Mouse (Mus musculus): Measurements from ENCODE around the gene Rin2. TPM values are rescaled to one million over a fixed set of nuclear protein-coding genes. Genes with fewer than 3 reads are reported as not detected.

Gene Rin2
- total and polyA plus RNA-seq, 2 experiments from 2014 or later, result 9.9 to 12.7 TPM

DNA sequence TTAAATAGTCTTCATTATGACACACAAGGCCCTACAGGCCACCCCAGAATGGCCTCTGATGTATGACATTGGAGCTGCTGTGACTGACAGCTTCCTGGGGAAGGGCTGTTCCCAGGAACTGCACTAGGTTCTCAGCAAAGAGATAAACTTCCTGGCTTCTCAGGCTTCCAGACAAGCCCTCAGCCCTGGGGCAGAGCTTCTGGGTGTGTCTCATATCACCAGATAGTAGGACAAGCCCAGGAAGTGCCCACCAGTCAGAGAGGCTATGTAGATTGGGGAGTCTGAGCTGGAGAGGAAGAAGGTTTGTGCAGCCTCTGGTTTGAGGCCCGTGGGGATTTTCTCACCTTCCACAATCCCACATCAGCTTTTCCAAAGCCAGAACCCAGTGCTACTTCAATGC lies 122.8 kb downstream of the Rin2 start:
- Histone ChIP-seq H3K9ac (no peak overlapping the region), H3K9me3 (ENCODE audit: low read length) (no peaks in the 10 kb centered on the region), H3K27ac (ENCODE audit: low read depth, low read length) (no peak overlapping the region), H3K36me3 (ENCODE audit: insufficient read depth) (no peaks in the 10 kb centered on the region), H3K27me3 (ENCODE audit: insufficient read depth, low read length) (no peaks in the 10 kb centered on the region), H3K4me3 (ENCODE audit: low read depth, low read length) (no peak overlapping the region), H3K4me2 (ENCODE audit: low read depth) (no peak overlapping the region), H3K4me1 (ENCODE audit: insufficient read depth) (no peaks in the 10 kb centered on the region)
- ATAC-seq (no peak), DNase-seq (no peak)
- no peak for TF ChIP-seq CTCF (IDR thresholded peaks at IDR 0.05; ENCODE audit: low read depth)
- WGBS, result 86% methylated on average over 1 of the region's 1 CpGs

DNA sequence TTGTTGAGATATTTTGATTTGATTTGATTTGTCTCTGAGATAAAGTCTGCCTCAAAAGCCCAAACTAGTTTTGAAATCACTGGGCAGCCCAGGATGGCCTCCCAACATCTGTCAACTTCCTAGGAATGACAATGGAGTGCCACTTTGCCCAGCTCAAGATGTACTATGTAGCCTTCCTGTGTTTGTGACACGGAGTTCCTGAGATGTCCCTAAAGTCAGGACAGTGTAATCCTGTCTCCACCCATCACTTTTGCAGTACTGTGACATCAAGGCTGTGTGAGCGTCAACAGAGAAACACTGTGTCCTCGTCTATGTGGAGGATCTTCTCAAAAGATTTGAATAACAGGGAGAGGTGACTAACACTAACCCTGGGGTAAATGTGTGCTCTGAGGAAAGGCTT lies 123.9 kb downstream of the Rin2 start:
- Histone ChIP-seq H3K9ac (no peak overlapping the region), H3K4me3 (ENCODE audit: low read depth, low read length) (no peak overlapping the region), H3K27ac (ENCODE audit: low read depth, low read length) (no peak overlapping the region), H3K4me1 (ENCODE audit: insufficient read depth) (no peaks in the 10 kb centered on the region), H3K36me3 (ENCODE audit: insufficient read depth) (no peaks in the 10 kb centered on the region), H3K9me3 (ENCODE audit: low read length) (no peaks in the 10 kb centered on the region), H3K27me3 (ENCODE audit: insufficient read depth, low read length) (no peaks in the 10 kb centered on the region), H3K4me2 (ENCODE audit: low read depth) (no peak overlapping the region)
- 73% methylated on average over 3 of the region's 3 CpGs for WGBS
- TF ChIP-seq CTCF (IDR thresholded peaks at IDR 0.05; ENCODE audit: low read depth), result no peak
- ATAC-seq (no peak), DNase-seq (no peak)

DNA sequence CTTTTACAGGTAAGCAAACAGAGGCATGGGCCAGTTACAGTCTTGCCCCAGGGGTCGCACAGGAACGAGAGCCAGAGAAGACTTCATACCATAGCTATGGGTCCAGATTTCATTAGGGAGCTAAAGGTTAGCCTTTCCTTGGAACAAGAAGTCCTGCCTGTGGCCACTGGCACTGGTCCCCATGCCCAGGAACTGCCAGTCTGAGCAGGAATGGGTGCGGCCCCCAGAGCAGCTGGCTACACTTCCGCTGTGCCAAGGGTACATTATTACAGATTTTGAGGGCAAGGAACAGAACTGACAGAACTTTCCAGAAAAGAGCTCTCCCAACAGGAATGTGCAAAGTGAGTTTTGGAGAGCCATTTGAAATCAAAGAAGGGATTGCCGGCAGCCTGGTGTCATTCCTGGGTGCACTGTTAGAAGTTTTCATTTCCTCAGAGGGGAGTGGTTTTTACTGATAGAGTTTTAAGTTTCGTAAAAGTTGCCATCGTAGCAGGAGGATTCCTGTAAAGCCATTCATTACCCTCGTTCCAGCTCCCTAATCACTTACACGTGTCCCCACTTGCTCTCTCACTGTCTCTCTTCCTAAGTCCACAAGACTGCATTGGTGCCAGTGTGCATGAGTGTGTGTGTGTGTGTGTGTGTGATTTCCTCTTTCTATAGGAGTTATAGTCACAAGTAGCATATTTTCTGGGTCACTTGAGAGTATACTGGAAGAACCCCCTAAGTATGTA lies 126.5 kb downstream of the Rin2 start:
- Histone ChIP-seq H3K36me3 (ENCODE audit: insufficient read depth) (no peaks in the 10 kb centered on the region), H3K9me3 (ENCODE audit: low read length) (no peaks in the 10 kb centered on the region), H3K27me3 (ENCODE audit: insufficient read depth, low read length) (no peaks in the 10 kb centered on the region), H3K4me1 (ENCODE audit: insufficient read depth) (no peaks in the 10 kb centered on the region), H3K4me2 (ENCODE audit: low read depth) (no peak overlapping the region), H3K9ac (no peak overlapping the region), H3K4me3 (ENCODE audit: low read depth, low read length) (no peak overlapping the region), H3K27ac (ENCODE audit: low read depth, low read length) (no peak overlapping the region)
- WGBS, result 88% methylated on average over 9 of the region's 9 CpGs
- ATAC-seq (no peak), DNase-seq (no peak)
- TF ChIP-seq CTCF (IDR thresholded peaks at IDR 0.05; ENCODE audit: low read depth), result no peak

DNA sequence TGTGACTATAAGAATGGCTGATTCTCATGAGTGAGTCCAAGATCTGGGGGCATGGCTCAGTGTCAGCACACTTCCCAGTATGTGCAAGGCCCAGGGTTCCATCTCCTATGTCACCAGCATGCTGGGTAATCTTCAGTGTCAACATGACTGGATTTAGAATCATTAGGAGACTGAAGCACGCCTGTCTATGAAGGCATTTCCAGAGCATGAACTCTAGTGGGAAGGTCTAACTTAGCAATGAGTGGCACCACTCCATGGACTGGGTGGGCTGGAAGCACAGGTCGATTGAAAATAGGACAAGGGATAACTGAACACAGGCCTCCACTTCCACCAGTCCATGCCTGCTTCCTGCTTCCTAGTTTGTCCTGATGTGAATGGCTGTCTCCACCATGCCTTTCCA lies 127.6 kb downstream of the Rin2 start:
- Histone ChIP-seq H3K36me3 (ENCODE audit: insufficient read depth) (no peaks in the 10 kb centered on the region), H3K27me3 (ENCODE audit: insufficient read depth, low read length) (no peaks in the 10 kb centered on the region), H3K9me3 (ENCODE audit: low read length) (no peaks in the 10 kb centered on the region), H3K9ac (no peak overlapping the region), H3K27ac (ENCODE audit: low read depth, low read length) (no peak overlapping the region), H3K4me2 (ENCODE audit: low read depth) (no peak overlapping the region), H3K4me1 (ENCODE audit: insufficient read depth) (no peaks in the 10 kb centered on the region), H3K4me3 (ENCODE audit: low read depth, low read length) (no peak overlapping the region)
- TF ChIP-seq CTCF (IDR thresholded peaks at IDR 0.05; ENCODE audit: low read depth), result no peak
- DNase-seq, result no peak
- ATAC-seq, result no peak
- 91% methylated on average over 2 of the region's 2 CpGs for WGBS

DNA sequence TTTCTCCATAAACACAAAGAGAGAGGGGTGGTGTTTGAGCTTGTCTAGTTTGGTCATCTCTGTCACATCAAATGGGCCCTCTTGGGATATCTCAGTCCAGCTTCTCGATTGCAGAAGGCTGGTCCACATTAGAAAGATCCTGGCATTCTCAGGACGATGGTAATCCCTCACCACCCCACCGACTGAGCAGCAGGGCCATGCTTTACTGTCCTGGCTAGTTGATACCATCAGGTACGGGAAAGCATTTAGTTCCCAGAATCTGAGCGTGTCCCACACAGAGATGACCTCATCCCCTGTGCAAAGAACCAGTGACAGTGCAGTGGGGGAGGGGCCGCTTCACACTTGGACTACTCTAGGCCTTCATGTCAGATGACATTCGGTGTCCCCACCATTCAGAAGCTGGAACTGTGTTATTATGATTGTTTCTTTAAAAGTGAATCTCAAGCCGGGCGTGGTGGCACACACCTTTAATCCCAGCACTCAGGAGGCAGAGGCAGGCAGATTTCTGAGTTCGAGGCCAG lies 128.9 kb downstream of the Rin2 start:
- no peaks in the 10 kb centered on the region for H3K4me1 ChIP-seq (ENCODE audit: insufficient read depth)
- no peak overlapping the region for H3K27ac ChIP-seq (ENCODE audit: low read depth, low read length)
- H3K9ac ChIP-seq, result no peak overlapping the region
- TF ChIP-seq CTCF (IDR thresholded peaks at IDR 0.05; ENCODE audit: low read depth), result no peak
- no peak overlapping the region for H3K4me2 ChIP-seq (ENCODE audit: low read depth)
- no peak for ATAC-seq
- no peaks in the 10 kb centered on the region for H3K27me3 ChIP-seq (ENCODE audit: insufficient read depth, low read length)
- no peak overlapping the region for H3K4me3 ChIP-seq (ENCODE audit: low read depth, low read length)
- no peak for DNase-seq
- no peaks in the 10 kb centered on the region for H3K9me3 ChIP-seq (ENCODE audit: low read length)
- WGBS, result 89% methylated on average over 9 of the region's 10 CpGs
- no peaks in the 10 kb centered on the region for H3K36me3 ChIP-seq (ENCODE audit: insufficient read depth)

DNA sequence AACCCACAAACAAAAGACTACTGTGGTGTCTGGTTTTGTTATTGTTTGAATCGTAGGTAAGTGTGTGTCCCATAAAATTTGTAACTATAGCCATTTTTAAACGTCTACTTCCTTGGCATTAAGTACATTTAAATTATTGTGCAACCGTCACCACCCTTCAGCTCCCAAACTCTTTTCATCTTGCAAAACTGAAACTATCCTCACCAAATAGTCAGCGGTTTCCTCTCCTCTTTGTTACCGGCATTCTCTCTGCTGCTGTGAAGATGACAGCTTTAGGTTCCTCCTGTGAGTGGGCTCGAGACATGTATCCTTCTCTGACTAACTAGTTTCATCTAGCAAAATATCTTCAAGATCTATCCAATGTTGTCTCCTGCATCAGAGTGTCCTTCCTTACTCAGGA lies 129.5 kb downstream of the Rin2 start:
- no peaks in the 10 kb centered on the region for H3K4me1 ChIP-seq (ENCODE audit: insufficient read depth)
- no peak overlapping the region for H3K27ac ChIP-seq (ENCODE audit: low read depth, low read length)
- no peak for TF ChIP-seq CTCF (IDR thresholded peaks at IDR 0.05; ENCODE audit: low read depth)
- no peaks in the 10 kb centered on the region for H3K36me3 ChIP-seq (ENCODE audit: insufficient read depth)
- no peak for ATAC-seq
- no peak overlapping the region for H3K4me3 ChIP-seq (ENCODE audit: low read depth, low read length)
- no peaks in the 10 kb centered on the region for H3K27me3 ChIP-seq (ENCODE audit: insufficient read depth, low read length)
- 90% methylated on average over 6 of the region's 6 CpGs for WGBS
- no peak overlapping the region for H3K9ac ChIP-seq
- DNase-seq, result no peak
- no peaks in the 10 kb centered on the region for H3K9me3 ChIP-seq (ENCODE audit: low read length)
- H3K4me2 ChIP-seq (ENCODE audit: low read depth), result no peak overlapping the region

DNA sequence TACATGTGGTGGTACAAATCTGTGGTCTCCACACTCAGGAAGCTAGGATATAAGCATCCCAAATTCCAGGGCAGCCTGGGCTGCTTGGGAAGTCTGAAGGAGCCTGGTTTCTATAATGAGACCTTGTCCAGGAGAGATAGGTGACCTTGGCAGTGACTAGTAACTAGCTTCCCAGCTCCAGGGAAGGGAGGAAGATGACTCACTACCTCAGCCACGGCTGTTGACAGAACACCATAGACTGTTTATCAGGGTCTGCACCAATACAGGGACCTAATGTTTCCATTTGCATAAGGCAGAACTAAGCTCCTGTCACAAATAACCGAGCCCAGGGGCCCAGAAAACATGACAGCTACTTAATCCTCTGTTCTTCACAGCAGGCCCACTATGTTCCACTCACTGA lies 132.3 kb downstream of the Rin2 start:
- DNase-seq, result no peak
- no peak overlapping the region for H3K9ac ChIP-seq
- no peak for TF ChIP-seq CTCF (IDR thresholded peaks at IDR 0.05; ENCODE audit: low read depth)
- H3K9me3 ChIP-seq (ENCODE audit: low read length), result no peaks in the 10 kb centered on the region
- ATAC-seq, result no peak
- H3K27ac ChIP-seq (ENCODE audit: low read depth, low read length), result no peak overlapping the region
- WGBS, result 60% methylated on average over 2 of the region's 2 CpGs
- H3K36me3 ChIP-seq (ENCODE audit: insufficient read depth), result no peaks in the 10 kb centered on the region
- no peak overlapping the region for H3K4me2 ChIP-seq (ENCODE audit: low read depth)
- no peaks in the 10 kb centered on the region for H3K4me1 ChIP-seq (ENCODE audit: insufficient read depth)
- H3K4me3 ChIP-seq (ENCODE audit: low read depth, low read length), result no peak overlapping the region
- no peaks in the 10 kb centered on the region for H3K27me3 ChIP-seq (ENCODE audit: insufficient read depth, low read length)

All from forebrain, postnatal 0 days (tissue).